Mouse (Mus musculus): Measurements from ENCODE around the gene Gbx1. TPM values are rescaled to one million over a fixed set of nuclear protein-coding genes. Genes with fewer than 3 reads are reported as not detected.

Gene Gbx1
- not detected for polyA plus RNA-seq (2014; fragmentation: Illumina TruSeq; extraction: RNeasy Lipid Tissue Mini Kit (QIAGEN cat#74804); ENCODE audit: low read depth, low replicate concordance)

GRCm38 (mm10) chr5:24526889-24527230 lies at the start of gene Gbx1:
Gene Gbx1 (minus strand): TSS chr5:24527202.

GRCm38 (mm10) chr5:24556709-24557108 lies 29.7 kb upstream of the Gbx1 start, which contains the start of gene 4931409K22Rik:
Gene 4931409K22Rik (minus strand): TSS chr5:24556809.

GRCm38 (mm10) chr5:24540387-24541143 lies 13.6 kb upstream of the Gbx1 start, which contains the start of gene Asb10:
Gene Asb10 (minus strand): TSS chr5:24540978.

Other genes starting within 250 kb of the Gbx1 start
- 0.47 TPM for gene Kcnh2, start 175.6 kb downstream of the Gbx1 start, polyA plus RNA-seq (2014; fragmentation: Illumina TruSeq; extraction: RNeasy Lipid Tissue Mini Kit (QIAGEN cat#74804); ENCODE audit: low read depth, low replicate concordance)
- gene Nos3, start 162.4 kb downstream of the Gbx1 start, polyA plus RNA-seq (2014; fragmentation: Illumina TruSeq; extraction: RNeasy Lipid Tissue Mini Kit (QIAGEN cat#74804); ENCODE audit: low read depth, low replicate concordance) = not detected
- gene Atg9b, start 135.1 kb downstream of the Gbx1 start, polyA plus RNA-seq (2014; fragmentation: Illumina TruSeq; extraction: RNeasy Lipid Tissue Mini Kit (QIAGEN cat#74804); ENCODE audit: low read depth, low replicate concordance) = not detected
- gene Abcb8, start 133.5 kb downstream of the Gbx1 start, polyA plus RNA-seq (2014; fragmentation: Illumina TruSeq; extraction: RNeasy Lipid Tissue Mini Kit (QIAGEN cat#74804); ENCODE audit: low read depth, low replicate concordance) = 4.7 TPM
- not detected for gene Asic3, start 113.8 kb downstream of the Gbx1 start, polyA plus RNA-seq (2014; fragmentation: Illumina TruSeq; extraction: RNeasy Lipid Tissue Mini Kit (QIAGEN cat#74804); ENCODE audit: low read depth, low replicate concordance)
- gene Cdk5, start 103.7 kb downstream of the Gbx1 start, polyA plus RNA-seq (2014; fragmentation: Illumina TruSeq; extraction: RNeasy Lipid Tissue Mini Kit (QIAGEN cat#74804); ENCODE audit: low read depth, low replicate concordance) = 18.5 TPM
- gene Slc4a2, start 103.4 kb downstream of the Gbx1 start, polyA plus RNA-seq (2014; fragmentation: Illumina TruSeq; extraction: RNeasy Lipid Tissue Mini Kit (QIAGEN cat#74804); ENCODE audit: low read depth, low replicate concordance) = 32.6 TPM
- gene Fastk, start 81.9 kb downstream of the Gbx1 start, polyA plus RNA-seq (2014; fragmentation: Illumina TruSeq; extraction: RNeasy Lipid Tissue Mini Kit (QIAGEN cat#74804); ENCODE audit: low read depth, low replicate concordance) = 6.5 TPM
- 1.5 TPM for gene Tmub1, start 79.3 kb downstream of the Gbx1 start, polyA plus RNA-seq (2014; fragmentation: Illumina TruSeq; extraction: RNeasy Lipid Tissue Mini Kit (QIAGEN cat#74804); ENCODE audit: low read depth, low replicate concordance)
- 1.6 TPM for gene Agap3, start 75.0 kb downstream of the Gbx1 start, polyA plus RNA-seq (2014; fragmentation: Illumina TruSeq; extraction: RNeasy Lipid Tissue Mini Kit (QIAGEN cat#74804); ENCODE audit: low read depth, low replicate concordance)
- gene Asb10, start 13.8 kb upstream of the Gbx1 start, polyA plus RNA-seq (2014; fragmentation: Illumina TruSeq; extraction: RNeasy Lipid Tissue Mini Kit (QIAGEN cat#74804); ENCODE audit: low read depth, low replicate concordance) = not detected
- gene 4931409K22Rik, start 29.6 kb upstream of the Gbx1 start, polyA plus RNA-seq (2014; fragmentation: Illumina TruSeq; extraction: RNeasy Lipid Tissue Mini Kit (QIAGEN cat#74804); ENCODE audit: low read depth, low replicate concordance) = not detected
- gene Abcf2, start 50.3 kb upstream of the Gbx1 start, polyA plus RNA-seq (2014; fragmentation: Illumina TruSeq; extraction: RNeasy Lipid Tissue Mini Kit (QIAGEN cat#74804); ENCODE audit: low read depth, low replicate concordance) = 6.9 TPM
- gene Chpf2, start 59.5 kb upstream of the Gbx1 start, polyA plus RNA-seq (2014; fragmentation: Illumina TruSeq; extraction: RNeasy Lipid Tissue Mini Kit (QIAGEN cat#74804); ENCODE audit: low read depth, low replicate concordance) = 0.79 TPM
- 1.2 TPM for gene Smarcd3, start 97.2 kb upstream of the Gbx1 start, polyA plus RNA-seq (2014; fragmentation: Illumina TruSeq; extraction: RNeasy Lipid Tissue Mini Kit (QIAGEN cat#74804); ENCODE audit: low read depth, low replicate concordance)
- gene Nub1, start 158.3 kb upstream of the Gbx1 start, polyA plus RNA-seq (2014; fragmentation: Illumina TruSeq; extraction: RNeasy Lipid Tissue Mini Kit (QIAGEN cat#74804); ENCODE audit: low read depth, low replicate concordance) = 39.2 TPM
- gene Wdr86, start 203.5 kb upstream of the Gbx1 start, polyA plus RNA-seq (2014; fragmentation: Illumina TruSeq; extraction: RNeasy Lipid Tissue Mini Kit (QIAGEN cat#74804); ENCODE audit: low read depth, low replicate concordance) = not detected
- not detected for gene Crygn, start 230.8 kb upstream of the Gbx1 start, polyA plus RNA-seq (2014; fragmentation: Illumina TruSeq; extraction: RNeasy Lipid Tissue Mini Kit (QIAGEN cat#74804); ENCODE audit: low read depth, low replicate concordance)

Measured in sigmoid colon, adult 10 weeks (tissue).